Mouse (Mus musculus) 3134 (cell line): ENCODE measurements at regions not wholly inside any gene's neighbourhood (a gene's known extent, or its start where the extent isn't known, plus 50 kb on each side); places are given as distances from the start of the nearest gene placed in this dataset.
A peak's percentile ranks its signal among the peaks of the same experiment; 100 is the strongest.

Experiments
- DNase-seq: peaks from one replicate; pipeline ENCODE4 v3.0.0-alpha.2; 2011; ENCODE audit warnings: low spot score; ENCODE audit not compliant: insufficient read length; ENCODE audit errors: extremely low read depth

DNA sequence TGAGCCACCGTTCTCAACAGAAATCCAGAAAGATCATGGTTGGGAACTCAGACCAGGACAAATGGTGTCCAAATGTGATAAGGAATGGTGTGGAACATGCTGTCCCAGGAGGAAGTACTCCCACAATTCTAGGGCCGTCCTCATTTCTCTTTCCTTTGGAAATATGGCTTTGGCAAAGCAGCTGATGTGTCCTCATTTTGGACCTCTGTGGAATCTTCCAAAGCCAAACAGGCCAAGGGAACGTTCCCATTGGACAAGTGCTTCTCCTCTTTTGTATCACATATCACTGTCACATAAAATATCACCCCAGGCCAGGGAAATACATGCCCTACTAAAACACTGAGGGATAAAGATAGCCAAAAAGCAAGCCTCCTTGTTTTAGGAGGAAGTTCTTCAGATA, 532.8 kb downstream of the 9430069I07Rik start:
- no peak for DNase-seq

DNA sequence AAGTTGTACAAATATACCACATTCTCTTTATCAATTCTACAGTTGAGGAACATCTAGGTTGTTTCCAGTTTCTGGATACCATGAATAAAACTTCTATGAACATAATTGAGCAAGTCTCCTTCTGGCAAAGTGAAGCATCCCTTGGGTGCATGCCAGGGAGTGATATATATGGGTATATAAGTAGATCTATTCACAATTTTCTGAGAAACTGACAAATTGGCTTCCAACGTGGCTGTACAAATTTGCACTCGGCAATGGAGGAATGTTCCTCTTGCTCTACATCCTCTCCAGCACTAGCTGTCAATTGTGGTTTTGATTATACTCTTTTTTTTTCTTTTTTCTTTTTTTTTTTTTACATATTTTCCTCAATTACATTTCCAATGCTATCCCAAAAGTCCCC, 576.7 kb downstream of the 9430069I07Rik start:
- no peak for DNase-seq

DNA sequence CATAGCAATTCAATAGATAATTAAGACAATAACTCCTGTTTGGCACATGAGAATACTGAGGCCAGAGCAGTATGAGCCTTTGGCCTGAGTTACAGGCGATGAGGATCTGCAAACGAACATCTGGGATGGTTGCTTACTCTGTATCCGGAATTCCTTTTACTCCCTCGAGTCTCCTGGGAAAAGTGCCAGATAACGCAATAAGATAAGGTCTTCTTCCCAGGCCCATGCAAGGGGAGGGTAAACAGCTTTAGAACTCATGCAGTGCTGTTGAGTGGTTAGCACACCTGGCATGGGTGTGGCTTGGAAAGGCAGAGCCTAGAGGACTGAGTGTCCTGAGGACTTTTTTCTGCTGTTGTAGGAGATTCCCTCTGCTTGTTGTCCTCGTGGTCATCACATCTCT, 598.2 kb downstream of the 9430069I07Rik start:
- DNase-seq, result peak; percentile 11

DNA sequence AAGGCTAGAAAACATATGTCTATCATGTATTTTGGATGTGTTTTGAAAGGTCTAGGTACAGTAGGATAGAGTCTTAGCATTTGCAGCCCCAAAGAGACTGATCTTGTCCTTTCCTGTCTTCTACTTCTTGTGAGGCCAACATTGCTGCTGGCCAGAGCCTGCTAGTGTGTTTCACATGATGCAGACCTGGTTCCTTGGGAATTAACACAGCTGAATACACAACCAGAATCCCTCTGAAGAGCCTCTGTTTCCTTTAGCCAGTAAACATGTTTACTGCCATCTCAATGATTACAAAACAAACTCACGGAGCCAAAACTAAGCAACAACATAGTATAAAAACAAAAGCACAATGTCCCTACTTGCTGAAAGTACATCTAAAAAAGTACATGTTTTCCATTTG, 598.9 kb downstream of the 9430069I07Rik start:
- no peak for DNase-seq
